Mouse (Mus musculus) midbrain, embryonic 14.5 days (tissue): Measurements from ENCODE around the gene Plxnb2. TPM values are rescaled to one million over a fixed set of nuclear protein-coding genes. Genes with fewer than 3 reads are reported as not detected.

Experiments used
- ATAC-seq: fragments of 200-750 bp; cut with Nextera tagmentation; 2 replicates; pipeline ENCODE4 v1.8.0; 2017; ENCODE audit warnings: moderate number of reproducible peaks, moderate library complexity; ENCODE audit not compliant: low FRiP score, low TSS enrichment
- DNase-seq: peaks from one replicate; pipeline ENCODE4 v3.0.0-alpha.2; 2015
- H3K27ac ChIP-seq: fragments of 300-500 bp; sonication (generic); replicated peaks from 2 replicates; pipeline ENCODE4 v1.5.1; 2014; ENCODE audit warnings: mild to moderate bottlenecking, low read depth, low read length, moderate library complexity
- H3K27me3 ChIP-seq: fragments of 300-500 bp; sonication (generic); 2 replicates; pipeline ENCODE4 v1.6.1; 2014; ENCODE audit warnings: low read length, control low read depth, mixed read lengths; ENCODE audit not compliant: control insufficient read depth, insufficient read depth
- H3K36me3 ChIP-seq: fragments of 300-500 bp; sonication (generic); 2 replicates; pipeline ENCODE4 v1.6.1; 2014; ENCODE audit warnings: low read length, control low read depth; ENCODE audit not compliant: control insufficient read depth, insufficient read depth
- H3K4me1 ChIP-seq: fragments of 300-500 bp; sonication (generic); 2 replicates; pipeline ENCODE4 v1.6.1; 2014; ENCODE audit warnings: mild to moderate bottlenecking, antibody characterized with exemption, low read length, control low read depth; ENCODE audit not compliant: control insufficient read depth, insufficient read depth
- H3K4me2 ChIP-seq: fragments of 300-500 bp; sonication (generic); 2 replicates; pipeline ENCODE4 v1.6.1; 2014; ENCODE audit warnings: mild to moderate bottlenecking, low read length, moderate library complexity
- H3K4me3 ChIP-seq: fragments of 300-500 bp; sonication (generic); replicated peaks from 2 replicates; pipeline ENCODE4 v1.5.1; 2014; ENCODE audit warnings: low read depth, low read length
- H3K9ac ChIP-seq: fragments of 300-500 bp; sonication (generic); replicated peaks from 2 replicates; pipeline ENCODE4 v1.6.1; 2014; ENCODE audit warnings: mild to moderate bottlenecking, low read length, moderate library complexity
- H3K9me3 ChIP-seq: fragments of 300-500 bp; sonication (generic); 2 replicates; pipeline ENCODE4 v1.6.1; 2016; ENCODE audit warnings: low read length, control low read depth, mixed read lengths; ENCODE audit not compliant: control insufficient read depth
- WGBS: fragments of 180-500 bp; shearing (Covaris S2); extraction: QIAGEN DNeasy Blood & Tissue Kit; methylation state at CpG from one replicate; pipeline ENCODE4 v1.1.7; 2014; 5-methylcytosine and 5-hydroxymethylcytosine counted together
- polyA plus RNA-seq: library from polyadenylated mRNA; unstranded; fragments of >200 nt; fragmentation: Nextera tagmentation; extraction: Ambion mirVana; gene quantifications from 2 replicates; pipeline ENCODE4 v1.2.1, GENCODE M21; 2014

Plxnb2 gene
- polyA plus RNA-seq, 1 experiment from 2014 or later, result 107 TPM

DNA sequence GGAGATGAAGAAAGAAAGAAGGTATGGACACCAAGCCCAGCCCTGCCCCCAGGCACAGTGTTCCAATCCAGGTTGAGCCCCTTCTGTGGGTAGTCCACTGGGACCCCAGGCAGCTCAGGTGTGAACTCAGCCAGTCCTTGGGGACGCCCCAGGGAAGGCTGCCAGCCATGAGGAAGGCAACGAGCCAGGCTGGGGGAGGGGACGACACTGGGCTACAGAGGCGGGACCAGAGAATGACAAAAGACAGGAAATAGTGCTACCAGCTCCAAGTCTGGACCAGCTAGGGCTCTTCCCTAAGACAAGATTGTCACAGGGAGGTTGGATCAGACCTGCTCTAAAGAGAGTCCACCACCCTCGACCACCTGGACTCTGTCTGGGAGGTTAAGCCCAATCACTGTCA, 3.5 kb downstream of the Plxnb2 start:
- peaks cover 76% of the 10 kb centered on the region for H3K4me1 ChIP-seq
- DNase-seq (peak; percentile 59), ATAC-seq (no peak)
- WGBS, result 12% methylated on average over 5 of the region's 5 CpGs
- H3K9me3 ChIP-seq, result no peaks in the 10 kb centered on the region
- peak overlapping the region; percentile 70 for H3K4me2 ChIP-seq
- H3K36me3 ChIP-seq, result no peaks in the 10 kb centered on the region
- no peak overlapping the region for H3K27ac ChIP-seq
- no peak overlapping the region for H3K4me3 ChIP-seq
- 0 out of 2 replicates have a peak overlapping the region, but pooled peaks have one; percentile 17 for H3K9ac ChIP-seq
- no peaks in the 10 kb centered on the region for H3K27me3 ChIP-seq

DNA sequence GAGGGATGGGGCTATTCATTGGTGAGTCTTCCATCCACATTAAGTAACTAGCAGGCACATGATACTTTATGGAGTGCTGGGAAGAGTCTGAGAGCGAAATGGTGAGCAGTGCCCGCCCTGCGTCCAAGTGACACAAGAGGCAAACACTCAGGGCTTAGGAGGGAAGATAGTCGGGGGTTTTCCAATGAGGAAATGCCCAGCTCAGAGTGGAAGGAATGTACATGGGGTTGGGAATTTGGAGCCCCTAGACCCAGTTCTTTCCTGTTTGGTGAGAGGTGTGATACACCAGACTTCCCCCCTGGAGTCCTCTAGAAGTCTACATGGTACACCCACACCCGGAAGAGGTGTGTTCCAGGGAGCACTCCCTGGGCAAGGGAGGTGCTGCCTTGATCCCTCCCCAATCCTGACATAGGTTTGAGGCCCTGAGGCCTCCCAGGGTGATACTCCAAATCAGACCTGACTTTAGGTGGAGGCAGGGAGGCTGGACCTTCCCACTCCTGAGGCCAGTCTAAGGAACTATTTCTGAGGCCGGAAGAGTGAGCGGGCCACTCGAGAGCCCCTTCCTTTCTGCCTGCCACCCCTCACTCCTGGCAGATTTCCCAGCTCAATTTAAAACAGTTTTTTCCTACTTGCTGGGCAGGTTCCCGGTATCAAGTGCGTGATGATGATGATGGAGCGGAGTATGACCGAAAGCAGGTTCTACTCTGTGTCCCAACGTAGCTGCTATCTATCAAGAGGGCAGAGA, 5.0 kb downstream of the Plxnb2 start:
- Histone ChIP-seq H3K27ac (no peak overlapping the region), H3K4me1 (peaks cover 73% of the 10 kb centered on the region), H3K27me3 (no peaks in the 10 kb centered on the region), H3K36me3 (no peaks in the 10 kb centered on the region), H3K4me3 (no peak overlapping the region), H3K4me2 (peak overlapping the region; percentile 99; the same call in 1 of the 2 replicates), H3K9ac (no peak overlapping the region), H3K9me3 (no peaks in the 10 kb centered on the region)
- ATAC-seq, result no peak
- no peak for DNase-seq
- 82% methylated on average over 13 of the region's 13 CpGs for WGBS

DNA sequence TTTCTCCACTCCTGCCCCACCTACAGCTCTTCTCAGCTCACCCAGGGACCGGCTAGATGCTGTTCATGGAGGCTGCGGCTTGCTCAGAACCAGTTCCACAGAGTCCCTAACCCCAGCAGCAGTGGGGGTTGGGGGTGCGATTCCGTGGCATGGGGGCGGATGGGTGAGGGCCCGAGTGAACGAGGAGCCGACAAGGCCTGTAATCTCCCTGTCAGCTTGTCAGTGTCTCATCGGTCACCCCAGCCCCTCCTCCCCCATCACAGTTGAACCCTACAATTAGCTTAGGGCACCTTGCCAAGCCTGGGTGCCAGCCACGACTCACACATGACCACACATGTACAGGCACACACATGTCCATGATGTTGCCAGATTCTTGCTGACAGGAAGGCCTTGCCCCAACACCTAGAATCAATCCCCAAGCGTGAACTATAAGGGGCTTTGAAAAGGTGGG, 5.7 kb downstream of the Plxnb2 start:
- 44% methylated on average over 11 of the region's 11 CpGs for WGBS
- Histone ChIP-seq H3K27ac (no peak overlapping the region), H3K9me3 (no peaks in the 10 kb centered on the region), H3K4me1 (peaks cover 78% of the 10 kb centered on the region), H3K4me3 (no peak overlapping the region), H3K36me3 (peaks cover 4% of the 10 kb centered on the region; the same call in 1 of the 2 replicates), H3K4me2 (peak overlapping the region; percentile 99), H3K9ac (0 out of 2 replicates have a peak overlapping the region, but pooled peaks have one; percentile 83), H3K27me3 (no peaks in the 10 kb centered on the region)
- ATAC-seq (no peak), DNase-seq (no peak)

DNA sequence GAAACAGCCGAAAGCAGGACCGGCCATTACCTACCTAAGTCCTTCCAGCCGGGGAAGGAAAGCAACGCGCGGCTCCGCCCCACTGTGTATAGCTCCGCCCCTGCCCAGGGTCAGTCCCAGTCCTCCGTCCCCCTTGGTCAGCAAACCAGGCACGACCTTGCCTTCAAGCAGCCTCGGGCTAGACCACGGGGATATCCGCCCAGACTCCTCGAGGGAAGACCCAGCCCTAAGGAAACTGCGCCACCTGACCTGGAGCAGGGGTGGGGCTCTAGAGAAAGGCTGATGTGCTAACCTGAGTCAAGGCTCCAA, 6.7 kb downstream of the Plxnb2 start:
- WGBS, result under 1% methylated on average over 15 of the region's 15 CpGs
- Histone ChIP-seq H3K27me3 (no peaks in the 10 kb centered on the region), H3K9me3 (no peaks in the 10 kb centered on the region), H3K4me3 (peak overlapping the region; percentile 57), H3K4me2 (peak overlapping the region; percentile 99), H3K4me1 (peaks cover 74% of the 10 kb centered on the region), H3K36me3 (peaks cover 7% of the 10 kb centered on the region), H3K9ac (peak overlapping the region; percentile 83), H3K27ac (peak overlapping the region; percentile 78; the same call in 1 of the 2 replicates)
- DNase-seq, result peak; percentile 60
- no peak; the same call in 1 of the 2 replicates for ATAC-seq

DNA sequence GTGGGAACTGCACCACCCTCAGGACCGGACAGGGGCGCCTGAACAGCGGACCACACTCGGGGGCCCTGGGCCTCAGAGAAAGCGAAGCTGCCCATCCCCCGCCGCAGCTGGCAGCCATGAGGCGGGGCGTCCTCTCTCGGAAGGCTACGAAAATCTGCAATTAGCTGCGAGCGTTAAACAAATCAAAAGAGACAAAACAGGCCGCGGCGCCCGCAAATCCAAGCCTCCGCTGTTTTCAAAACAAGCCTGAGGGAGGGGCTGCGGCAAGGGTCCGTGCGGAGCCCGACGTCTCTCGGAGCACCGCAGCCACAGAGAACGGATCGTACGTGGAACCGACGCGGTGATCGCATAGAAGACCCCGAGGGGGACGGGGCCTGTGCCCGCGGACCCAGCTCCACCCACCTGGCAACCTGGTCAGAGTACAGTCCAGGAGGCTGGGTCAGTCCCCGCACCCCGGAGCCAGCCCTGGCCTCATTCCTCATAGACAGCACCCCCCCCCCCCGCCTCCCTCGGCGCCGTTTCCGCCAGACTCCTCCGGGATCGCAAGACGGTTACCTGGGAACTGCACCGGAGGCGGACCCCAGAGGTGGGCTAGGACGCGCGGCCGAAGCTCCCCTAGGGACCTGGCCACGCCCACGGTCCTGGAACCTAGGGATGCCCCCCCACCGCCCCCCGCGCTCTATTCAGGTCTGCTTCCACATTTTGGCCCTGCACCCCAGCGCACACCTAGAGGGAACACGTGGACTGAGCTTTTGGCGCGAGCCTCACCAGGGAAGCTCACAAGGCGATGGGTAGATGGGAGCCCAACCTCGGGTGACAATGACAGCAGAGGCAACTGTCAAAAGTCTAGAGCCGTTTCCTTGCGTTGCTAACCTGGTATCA, 7.3 kb downstream of the Plxnb2 start:
- DNase-seq (peak; percentile 83), ATAC-seq (peak; percentile 57)
- WGBS, result under 1% methylated on average over 64 of the region's 65 CpGs
- Histone ChIP-seq H3K4me2 (peak overlapping the region; percentile 99), H3K9me3 (no peaks in the 10 kb centered on the region), H3K27ac (peak overlapping the region; percentile 78), H3K4me1 (peaks cover 68% of the 10 kb centered on the region), H3K4me3 (peak overlapping the region; percentile 57), H3K27me3 (no peaks in the 10 kb centered on the region), H3K36me3 (peaks cover 13% of the 10 kb centered on the region), H3K9ac (peak overlapping the region; percentile 83)

DNA sequence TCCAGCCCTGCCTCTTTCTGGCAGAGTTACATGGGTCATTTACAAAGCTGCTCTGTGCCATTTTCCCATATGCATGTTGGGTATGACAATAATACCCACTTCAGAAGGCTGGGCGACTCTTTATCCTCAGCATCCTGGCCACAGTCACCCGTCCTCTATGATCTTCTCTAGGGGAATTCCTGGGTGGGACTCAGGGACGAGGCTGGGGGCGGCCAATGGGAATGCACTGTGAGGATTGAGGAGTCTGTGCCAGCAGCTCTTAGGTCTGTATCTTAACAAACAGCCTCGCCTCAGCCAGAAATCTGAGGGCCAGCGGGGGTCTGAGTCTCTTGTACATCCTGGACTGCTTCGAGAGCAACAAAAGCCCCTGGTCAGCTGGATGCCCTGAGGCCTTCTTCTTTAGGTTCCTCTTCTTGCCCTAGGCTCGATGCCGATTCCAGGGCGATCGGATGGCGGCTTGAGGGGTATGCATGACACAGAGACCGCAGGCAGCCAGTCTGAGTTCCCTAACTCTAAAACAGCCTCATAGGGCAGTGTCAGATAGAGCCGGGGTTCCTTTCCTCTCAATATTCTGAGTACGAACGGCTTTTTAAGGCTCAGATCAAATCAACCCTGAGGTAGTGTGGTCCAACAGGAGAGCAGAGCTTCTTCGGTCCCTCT, 8.2 kb downstream of the Plxnb2 start:
- no peaks in the 10 kb centered on the region for H3K9me3 ChIP-seq
- peak overlapping the region; percentile 99 for H3K4me2 ChIP-seq
- peaks cover 60% of the 10 kb centered on the region for H3K4me1 ChIP-seq
- WGBS, result 27% methylated on average over 17 of the region's 17 CpGs
- H3K4me3 ChIP-seq, result peak overlapping the region; percentile 57
- peak overlapping the region; percentile 78 for H3K27ac ChIP-seq
- ATAC-seq (no peak), DNase-seq (no peak)
- H3K9ac ChIP-seq, result peak overlapping the region; percentile 83
- H3K27me3 ChIP-seq, result no peaks in the 10 kb centered on the region
- peaks cover 21% of the 10 kb centered on the region for H3K36me3 ChIP-seq

DNA sequence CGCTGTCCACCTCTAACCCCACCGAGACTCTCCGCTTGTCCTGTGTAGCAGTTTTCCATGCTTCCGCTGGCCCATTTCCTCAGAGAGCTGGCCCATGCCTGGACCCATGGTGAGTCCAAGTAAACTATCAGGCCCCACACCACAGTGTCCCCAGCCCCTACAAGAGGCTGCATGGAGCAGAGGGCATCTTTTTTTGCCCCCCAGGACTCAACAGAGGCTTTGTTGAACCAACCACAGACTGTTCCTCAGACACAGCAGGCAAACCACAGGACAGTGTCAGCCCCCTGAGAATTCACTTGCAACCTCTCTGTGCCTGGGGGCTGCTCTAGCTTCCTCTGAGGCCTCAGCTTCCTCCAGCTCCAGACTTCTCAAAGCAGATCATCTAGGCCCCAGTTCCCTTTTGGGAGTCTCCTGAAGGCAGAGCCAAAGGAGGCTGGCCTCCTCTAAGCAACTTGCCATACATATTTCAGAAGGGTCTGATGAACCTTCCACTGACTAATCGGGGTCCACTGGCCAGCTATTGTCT, 9.0 kb downstream of the Plxnb2 start:
- Histone ChIP-seq H3K9ac (no peak overlapping the region), H3K4me2 (0 out of 2 replicates have a peak overlapping the region, but pooled peaks have one; percentile 99), H3K9me3 (no peaks in the 10 kb centered on the region), H3K36me3 (peaks cover 29% of the 10 kb centered on the region), H3K4me3 (no peak overlapping the region), H3K4me1 (peaks cover 52% of the 10 kb centered on the region), H3K27me3 (no peaks in the 10 kb centered on the region), H3K27ac (no peak overlapping the region)
- 92% methylated on average over 5 of the region's 5 CpGs for WGBS
- ATAC-seq (no peak), DNase-seq (no peak)

DNA sequence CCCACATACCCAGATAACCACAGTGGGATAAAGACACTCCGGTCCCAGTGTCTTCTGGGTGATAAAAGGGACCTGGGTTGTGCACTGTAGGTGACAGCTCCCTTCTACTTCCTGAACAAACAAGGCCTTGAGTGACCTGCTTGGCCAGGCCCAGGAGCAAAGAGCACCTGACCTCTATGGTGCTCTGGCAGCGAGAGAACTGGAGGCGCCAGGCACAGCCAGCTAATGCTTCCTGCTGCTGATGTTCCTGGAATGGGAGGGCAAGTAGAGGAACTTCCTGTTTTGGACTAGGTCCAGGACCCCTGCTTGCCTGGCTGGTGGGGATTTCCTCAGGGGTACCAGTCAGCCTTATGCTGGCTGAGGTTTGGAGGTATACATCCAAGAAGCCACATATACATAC, 10.5 kb downstream of the Plxnb2 start:
- ATAC-seq (no peak), DNase-seq (no peak)
- Histone ChIP-seq H3K4me1 (peaks cover 44% of the 10 kb centered on the region), H3K27me3 (no peaks in the 10 kb centered on the region), H3K9ac (no peak overlapping the region), H3K27ac (no peak overlapping the region), H3K4me2 (no peak overlapping the region), H3K4me3 (no peak overlapping the region), H3K9me3 (no peaks in the 10 kb centered on the region), H3K36me3 (peaks cover 44% of the 10 kb centered on the region)
- 82% methylated on average over 3 of the region's 3 CpGs for WGBS
